In the genomic region with DNA sequence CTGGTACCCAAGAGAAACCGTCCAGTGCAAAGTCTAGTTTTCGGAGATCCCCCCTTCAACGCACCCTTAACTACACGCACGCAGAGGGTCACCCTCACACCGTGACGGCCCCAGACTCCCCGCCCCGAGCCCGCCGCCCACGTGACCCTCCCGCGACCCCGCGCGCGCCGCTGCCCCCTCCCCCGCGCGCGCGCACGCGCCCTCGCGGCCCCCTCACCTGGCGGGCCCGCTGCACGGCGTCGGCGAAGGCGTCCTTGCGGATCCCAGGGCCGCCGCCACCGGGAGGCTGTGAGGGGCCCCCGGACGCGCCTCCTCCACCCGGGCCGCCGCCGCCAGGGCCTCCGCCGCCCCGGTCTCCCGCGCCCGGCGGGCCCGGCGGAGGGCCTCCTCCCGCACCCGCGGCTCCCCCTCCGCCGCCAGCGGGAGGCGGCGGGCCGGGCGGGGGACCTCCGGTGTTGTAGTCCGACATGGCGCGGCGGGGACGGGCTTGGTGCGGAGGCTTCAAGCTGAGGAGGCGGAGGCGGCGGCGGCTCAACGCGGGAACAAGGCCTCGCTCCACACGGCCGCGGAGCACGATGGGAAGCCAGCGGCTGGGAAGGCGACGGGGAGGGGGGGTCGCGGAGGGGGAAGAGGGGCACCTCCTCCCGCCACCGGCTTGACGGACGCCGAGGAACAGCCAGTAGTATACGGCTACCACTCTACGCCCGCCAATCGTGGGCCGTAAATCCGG, we compare ENCODE assay signal across 8 mouse cellular contexts. TPM values are rescaled to one million over a fixed set of nuclear protein-coding genes. Genes with fewer than 3 reads are reported as not detected.
DNase-seq lines count a peak whose midpoint lies in the region; ATAC-seq lines count a peak whose summit lies in the region.

A gene (minus strand): TSS at position 592 of the 730 bp plus-strand sequence.

- H3K4me2 ChIP-seq in forebrain, embryonic 12.5 days, result peak within 1 kb of the TSS; percentile 96

- no peaks in the 10 kb centered on the region; the same call in 1 of the 2 replicates for H3K27me3 ChIP-seq in forebrain, embryonic 12.5 days

- H3K79me2 ChIP-seq in macrophage (ENCODE audit: inconsistent target), result peaks cover 46% of the 10 kb centered on the region

- H3K4me3 ChIP-seq in forebrain, embryonic 12.5 days (replicated peaks), result peak within 1 kb of the TSS; percentile 96
- peak within 1 kb of the TSS; percentile 72 for H3K4me3 ChIP-seq in macrophage (ENCODE audit: inconsistent target)

- WGBS in forebrain, embryonic 12.5 days, result 2% methylated on average over 74 of the region's 99 CpGs
- WGBS in macrophage (ENCODE audit: missing documents), result 1% methylated on average over 50 of the region's 99 CpGs

- peak within 1 kb of the TSS; percentile 100 for H3K9ac ChIP-seq in forebrain, embryonic 12.5 days

- no peaks in the 10 kb centered on the region for H3K9me3 ChIP-seq in forebrain, embryonic 12.5 days

- peaks cover 31% of the 10 kb centered on the region for H3K36me3 ChIP-seq in forebrain, embryonic 12.5 days (replicated peaks)
- H3K36me3 ChIP-seq in macrophage (ENCODE audit: inconsistent target), result peaks cover 21% of the 10 kb centered on the region; the same call in 1 of the 2 replicates

- intact Hi-C loops in heart, postnatal 25 days (cut with DNase I), result no loop called here

- ATAC-seq in forebrain, embryonic 12.5 days (ENCODE audit: low FRiP score), result peak; percentile 0; the same call in 1 of the 2 replicates

- H3K27ac ChIP-seq in forebrain, embryonic 12.5 days, result peak within 1 kb of the TSS; percentile 96
- H3K27ac ChIP-seq in macrophage, result peak within 1 kb of the TSS; percentile 85

- H3K4me1 ChIP-seq in forebrain, embryonic 12.5 days, result peaks cover 26% of the 10 kb centered on the region

- peak; percentile 72 to 75 for DNase-seq in cerebellum, postnatal 14 days
- DNase-seq in cerebellum, adult 11 months, result no peak
- DNase-seq in adrenal gland, adult 18-20 months (ENCODE audit: low spot score in 2 of 2), result peak in 1 of 2 experiments; percentile 60
- DNase-seq in heart, postnatal 25 days (ENCODE audit: low spot score), result no peak
- DNase-seq in layer of hippocampus, postnatal 14 days (ENCODE audit: low spot score in 2 of 2), result peak in 1 of 2 experiments; percentile 39
- peak; percentile 65 for DNase-seq in right cerebral cortex, postnatal 4 days

RNA-seq across cellular contexts. Expression of the gene that starts here (rescaled TPM):
- 10 to 100 TPM; 84.2 to 92.7 TPM for total RNA-seq in adrenal gland, adult 18-20 months (2021)
- 62.8 and 70.7 TPM in 2 replicates for polyA plus RNA-seq in forebrain, embryonic 12.5 days (2016; fragmentation: Nextera tagmentation; extraction: Ambion mirVana)
- 10 to 100 TPM; 44.8 to 44.9 TPM for total RNA-seq in heart, postnatal 25 days (2021)
- 100 to 1,000 TPM; 104 to 111 TPM for total RNA-seq in layer of hippocampus, postnatal 14 days (2021)
- 100 to 1,000 TPM in 1 of 26 experiments, 10 to 100 TPM in 25; 28.4 to 113 (median 60.5) TPM for total RNA-seq in macrophage (2018; cell fraction: chromatin; rRNA removed)
- total RNA-seq in macrophage (2018; cell fraction: cytosol; rRNA removed), result 10 to 100 TPM; 48.3 to 86.0 (median 70.0) TPM
- total RNA-seq in macrophage (2018; cell fraction: nucleus; rRNA removed), result 100 to 1,000 TPM in 2 of 26 experiments, 10 to 100 TPM in 24; 47.3 to 117 (median 71.4) TPM
- polyA plus RNA-seq in macrophage (2018), result 33.8 to 48.2 TPM (median 45.0 TPM) in 3 replicates

Comparison
In these comparisons a context has a peak if more than half of its experiments do, and no peak if none do; other contexts are left out.
1. DNase-seq: peak in cerebellum, postnatal 14 days (2 of 2) and right cerebral cortex, postnatal 4 days (single experiment); none in cerebellum, adult 11 months (single experiment) and heart, postnatal 25 days (single experiment).